Mouse (Mus musculus) liver, adult 2 months (tissue): ENCODE results near the gene Nxpe2.

Source experiments
- CTCF ChIP-seq: fragments of 200-500 bp; IDR thresholded peaks from 2 replicates; pipeline ENCODE4 v1.5.1; 2011; ENCODE audit warnings: low read depth, low read length, control low read depth
- POLR2A ChIP-seq: fragments of 200-500 bp; IDR thresholded peaks from 2 replicates; pipeline ENCODE4 v1.6.1; 2011; ENCODE audit warnings: low read length, control low read depth; ENCODE audit not compliant: insufficient read depth; ENCODE audit errors: extremely low read depth

GRCm38 (mm10) chr9:48354793-48355192, 1.5 kb upstream of the Nxpe2 start:
- TF ChIP-seq CTCF (peak; percentile 88), POLR2A (no peak)
